Comparison of ENCODE assay signal across 9 mouse cellular contexts in the genomic region with DNA sequence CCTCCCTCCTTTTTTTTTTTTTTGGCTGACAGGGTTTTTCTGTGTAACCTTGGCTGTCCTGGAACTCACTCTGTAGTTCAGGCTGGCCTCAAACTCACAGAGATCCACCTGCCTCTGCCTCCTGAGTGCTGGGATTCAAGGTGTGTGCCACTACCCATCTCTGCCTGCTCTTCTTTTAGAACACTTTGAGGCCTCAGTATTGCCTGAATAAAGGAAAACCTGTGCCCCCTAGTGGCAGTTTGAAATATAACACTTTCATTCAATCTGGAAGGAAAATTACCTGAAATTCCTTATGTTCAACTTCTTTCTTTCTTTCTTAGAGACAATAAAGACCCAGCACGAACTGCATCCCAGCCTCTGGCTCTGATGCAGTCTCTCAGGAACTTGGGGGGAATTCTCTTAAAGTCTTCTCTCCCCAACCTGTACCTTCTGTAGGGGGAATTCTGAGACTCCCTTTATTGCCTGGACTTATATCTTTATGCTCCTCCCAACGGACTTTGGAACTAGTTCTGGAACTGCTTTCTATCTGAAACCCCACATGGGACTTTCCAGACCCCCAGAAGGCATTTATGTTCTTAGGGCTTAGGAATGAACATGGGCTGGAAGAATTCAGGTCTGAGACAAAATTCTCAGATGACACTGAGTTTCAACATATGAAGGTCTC. TPM values are rescaled to one million over a fixed set of nuclear protein-coding genes. Genes with fewer than 3 reads are reported as not detected.
A peak's percentile ranks its signal among the peaks of the same experiment; 100 is the strongest.
DNase-seq lines count a peak whose midpoint lies in the region; ATAC-seq lines count a peak whose summit lies in the region.
"Had no signal": no experiment of that assay in that cellular context is flagged by ENCODE, and none has a peak within 500 bp of the region (broad histone marks: within the 10 kb centered on the region; RNA-seq: fewer than 3 reads in every experiment).

No protein-coding gene starts in this region.

- WGBS in hindbrain, embryonic 16.5 days = 13% methylated on average over 2 of the region's 2 CpGs

- peak; percentile 49; the same call in 1 of the 2 replicates for ATAC-seq in cerebellum, adult (ENCODE audit: insufficient number of reproducible peaks, low FRiP score, low TSS enrichment)
- ATAC-seq in hindbrain, embryonic 16.5 days = no peak

- DNase-seq in cerebellum, adult 11-12 months = no peak
- peak; percentile 43 to 51 for DNase-seq in left cerebral cortex, postnatal 14 days (ENCODE audit: low spot score in 2 of 2)
- no peak for DNase-seq in left cerebral cortex, adult 8-10 months (ENCODE audit: low spot score in 2 of 2)
- peak; percentile 9 for DNase-seq in Muller cell, postnatal 12 days (ENCODE audit: inconsistent ontology term)
- DNase-seq in heart, postnatal 10 days = peak; percentile 32 to 63
- no peak for DNase-seq in urinary bladder, postnatal 25 days (ENCODE audit: low spot score)

- H3K27ac ChIP-seq in hindbrain, embryonic 16.5 days (ENCODE audit: low read depth, low read length) = no peak overlapping the region
- H3K27ac ChIP-seq: limb, embryonic 12.5 days had no signal

- H3K9me3 ChIP-seq in hindbrain, embryonic 16.5 days (ENCODE audit: control insufficient read depth, low read length) = no peaks in the 10 kb centered on the region
- H3K9me3 ChIP-seq: limb, embryonic 12.5 days had no signal

- no peaks in the 10 kb centered on the region for H3K4me1 ChIP-seq in hindbrain, embryonic 16.5 days (ENCODE audit: control insufficient read depth, insufficient read depth, low read depth, low read length)
- H3K4me1 ChIP-seq: limb, embryonic 12.5 days had no signal

- no peak overlapping the region for H3K4me2 ChIP-seq in hindbrain, embryonic 16.5 days (ENCODE audit: low read length)
- H3K4me2 ChIP-seq: limb, embryonic 12.5 days had no signal

- intact Hi-C loops in left cerebral cortex, postnatal 14 days (cut with DNase I) = loop anchor here (2.0 kb wide), 1 partner anchor 59 kb away; no protein-coding TSS in a partner anchor
- intact Hi-C loops in heart, postnatal 10 days (cut with DNase I) = loop anchor here (1.0 kb wide), 2 partner anchors 9 to 60 kb away; no protein-coding TSS in a partner anchor

- no peak overlapping the region for H3K4me3 ChIP-seq in hindbrain, embryonic 16.5 days (ENCODE audit: low read length)
- H3K4me3 ChIP-seq: limb, embryonic 12.5 days had no signal

- no peaks in the 10 kb centered on the region for H3K36me3 ChIP-seq in hindbrain, embryonic 16.5 days (ENCODE audit: control insufficient read depth, insufficient read depth, low read length)
- H3K36me3 ChIP-seq: limb, embryonic 12.5 days had no signal

- no peaks in the 10 kb centered on the region for H3K27me3 ChIP-seq in hindbrain, embryonic 16.5 days (replicated peaks; ENCODE audit: control insufficient read depth, insufficient read depth, low read length)
- H3K27me3 ChIP-seq: limb, embryonic 12.5 days had no signal

- H3K9ac ChIP-seq in hindbrain, embryonic 16.5 days (ENCODE audit: low read depth, low read length) = no peak overlapping the region
- H3K9ac ChIP-seq: limb, embryonic 12.5 days had no signal

RNA-seq across cellular contexts. Expression of a gene that starts 11.5 kb away (rescaled TPM):
- 10 to 100 TPM; 21.4 to 46.7 TPM for total RNA-seq in left cerebral cortex, postnatal 14 days (2021)
- 100 to 1,000 TPM in 1 of 4 experiments, 10 to 100 TPM in 3; 89.6 to 103 (median 94.7) TPM for total RNA-seq in left cerebral cortex, adult 8-10 months (2022)
- total RNA-seq in heart, postnatal 10 days (2021) = 1 to 10 TPM; 1.4 to 2.1 TPM
- polyA plus RNA-seq in hindbrain, embryonic 16.5 days (2015; fragmentation: Nextera tagmentation; extraction: Ambion mirVana) = 3.7 and 3.8 TPM in 2 replicates

Comparison
In these comparisons a context has a peak if more than half of its experiments do, and no peak if none do; other contexts are left out.
1. DNase-seq: peak in left cerebral cortex, postnatal 14 days (2 of 2), Muller cell, postnatal 12 days (single experiment) and heart, postnatal 10 days (2 of 2); none in cerebellum, adult 11-12 months (single experiment), left cerebral cortex, adult 8-10 months (0 of 2) and urinary bladder, postnatal 25 days (single experiment).
2. RNA of a gene that starts 11.5 kb away (total RNA-seq): 89.6 to 103 TPM in left cerebral cortex, adult 8-10 months and 21.4 to 46.7 TPM in left cerebral cortex, postnatal 14 days; 1.4 to 2.1 TPM in heart, postnatal 10 days; every median in the first group is over 4 times any median in the second.